Mouse (Mus musculus) C2C12 (cell line): ENCODE measurements around the gene Kdm5b. TPM values are rescaled to one million over a fixed set of nuclear protein-coding genes. Genes with fewer than 3 reads are reported as not detected.

Experiments used
- H3K27me3 ChIP-seq: one replicate; pipeline ENCODE4 v1.6.1; 2011; ENCODE audit not compliant: control insufficient read depth, insufficient read depth, insufficient read length
- H3K36me3 ChIP-seq: one replicate; pipeline ENCODE4 v1.6.1; 2011; ENCODE audit not compliant: control insufficient read depth, insufficient read depth
- H3K4me3 ChIP-seq: one replicate; pipeline ENCODE4 v1.5.1; 2011; ENCODE audit warnings: mild to moderate bottlenecking, control low read depth; ENCODE audit not compliant: poor library complexity, insufficient read depth, severe bottlenecking
- H3K79me2 ChIP-seq: one replicate; pipeline ENCODE4 v1.6.1; 2011; ENCODE audit not compliant: control insufficient read depth, insufficient read depth
- H3K79me3 ChIP-seq: one replicate; pipeline ENCODE4 v1.6.1; 2011; ENCODE audit warnings: low read depth, control low read depth
- H3ac ChIP-seq: one replicate; pipeline ENCODE3; 2011; ENCODE audit warnings: low read depth; ENCODE audit not compliant: control insufficient read depth, insufficient read length
- CEBPB ChIP-seq: IDR thresholded peaks from one replicate; pipeline ENCODE4 v1.6.1; 2011; ENCODE audit warnings: low read depth, mild to moderate bottlenecking, control low read depth, moderate library complexity
- CTCF ChIP-seq: IDR thresholded peaks from one replicate; pipeline ENCODE4 v1.5.1; 2011; ENCODE audit not compliant: control insufficient read depth, insufficient read depth, insufficient read length
- FOSL1 ChIP-seq: IDR thresholded peaks from one replicate; pipeline ENCODE4 v1.8.0; 2011; ENCODE audit warnings: mild to moderate bottlenecking, low read length; ENCODE audit not compliant: poor library complexity, insufficient read depth, severe bottlenecking
- MAX ChIP-seq: IDR thresholded peaks from one replicate; pipeline ENCODE4 v1.6.1; 2011; ENCODE audit warnings: mild to moderate bottlenecking, control low read depth
- MYOD1 ChIP-seq: IDR thresholded peaks from one replicate; pipeline ENCODE4 v1.6.1; 2011; ENCODE audit warnings: low read depth; ENCODE audit not compliant: control insufficient read depth, insufficient read length
- MYOG ChIP-seq: IDR thresholded peaks from one replicate; pipeline ENCODE4 v1.6.1; 2011; ENCODE audit not compliant: control insufficient read depth, insufficient read length; ENCODE audit errors: extremely low read depth
- USF1 ChIP-seq: IDR thresholded peaks from one replicate; pipeline ENCODE4 v1.6.1; 2011; ENCODE audit warnings: low read depth, mild to moderate bottlenecking, control low read depth, moderate library complexity
- polyA plus RNA-seq: library from polyadenylated mRNA; unstranded; fragments of >200 nt; fragmentation: generic; extraction: Trizol; gene quantifications from one replicate; pipeline ENCODE4 v1.2.1, GENCODE M21; 2012; ENCODE audit warnings: missing spikeins

The Kdm5b gene
- polyA plus RNA-seq, 1 experiment = 3.4 TPM

DNA sequence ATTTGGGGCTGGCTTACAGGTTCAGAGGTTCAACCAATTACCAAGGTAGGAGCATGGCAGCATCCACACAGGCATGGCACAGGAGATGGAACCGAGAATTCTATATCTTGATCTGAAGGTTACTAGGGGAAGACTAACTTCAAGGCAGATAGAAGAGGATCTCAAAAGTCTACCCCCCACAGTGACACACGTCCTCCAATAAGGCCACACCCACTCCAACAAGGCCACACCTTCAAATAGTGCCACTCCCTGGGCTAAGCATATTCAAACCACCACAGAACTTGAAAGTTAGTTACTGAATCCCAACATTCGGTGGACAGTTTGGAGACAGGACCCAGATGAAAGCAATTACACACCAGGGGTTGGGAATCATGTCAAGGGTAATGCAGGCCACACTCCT lies 24.5 kb upstream of the Kdm5b start:
- Histone ChIP-seq H3K4me3 (no peak overlapping the region), H3ac (no peak overlapping the region), H3K79me3 (no peaks in the 10 kb centered on the region), H3K79me2 (no peaks in the 10 kb centered on the region), H3K36me3 (no peaks in the 10 kb centered on the region), H3K27me3 (no peaks in the 10 kb centered on the region)
- no peak for TF ChIP-seq MYOD1
- TF ChIP-seq CTCF = no peak
- no peak for TF ChIP-seq FOSL1
- TF ChIP-seq CEBPB = no peak
- TF ChIP-seq MAX = no peak
- no peak for TF ChIP-seq MYOG
- no peak for TF ChIP-seq USF1

DNA sequence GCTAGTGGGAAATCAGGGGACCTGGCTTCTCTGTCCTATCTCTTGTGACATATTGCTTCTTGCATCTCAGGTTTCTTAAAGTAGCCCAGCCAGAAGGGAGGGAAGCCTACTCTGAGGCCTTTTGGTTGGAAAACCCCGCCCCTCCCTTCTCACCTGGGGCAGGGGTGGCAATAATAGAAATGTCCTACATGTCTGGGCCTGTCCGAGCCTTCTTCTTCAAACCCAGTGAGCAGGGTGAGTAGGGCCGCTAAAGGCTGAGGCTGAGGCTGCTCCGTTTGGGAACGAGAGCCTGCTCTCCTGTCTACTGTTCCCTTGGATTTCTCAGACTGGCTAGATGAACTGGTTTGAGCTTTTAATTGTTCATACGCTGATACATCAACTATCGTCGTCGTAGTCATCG lies 19.4 kb upstream of the Kdm5b start:
- no peak overlapping the region for H3K4me3 ChIP-seq
- no peak overlapping the region for H3ac ChIP-seq
- no peaks in the 10 kb centered on the region for H3K36me3 ChIP-seq
- no peaks in the 10 kb centered on the region for H3K27me3 ChIP-seq
- TF ChIP-seq CEBPB = no peak
- no peak for TF ChIP-seq FOSL1
- TF ChIP-seq CTCF = no peak
- TF ChIP-seq MAX = no peak
- no peak for TF ChIP-seq MYOG
- no peak for TF ChIP-seq USF1
- TF ChIP-seq MYOD1 = no peak
- H3K79me3 ChIP-seq = no peaks in the 10 kb centered on the region
- H3K79me2 ChIP-seq = no peaks in the 10 kb centered on the region

DNA sequence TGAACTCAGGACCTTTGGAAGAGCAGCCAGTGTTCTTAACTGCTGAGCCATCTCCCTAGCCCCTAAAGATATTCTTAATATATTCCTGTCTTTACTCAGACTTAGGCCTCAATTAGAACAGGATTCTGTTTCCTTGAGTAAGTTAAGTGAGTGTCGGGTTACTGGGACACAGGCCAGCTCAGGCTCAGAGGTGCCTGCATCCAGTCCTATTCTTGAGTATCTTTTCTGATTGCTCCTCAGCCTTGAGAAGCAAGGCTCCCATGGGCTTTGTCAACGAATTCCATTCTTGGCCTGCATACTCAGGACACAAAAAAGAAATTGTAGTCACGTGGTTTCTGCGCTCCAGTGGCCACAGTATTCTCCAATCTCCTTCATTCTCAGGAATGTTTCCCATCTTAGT lies 11.7 kb upstream of the Kdm5b start:
- no peaks in the 10 kb centered on the region for H3K79me3 ChIP-seq
- H3K36me3 ChIP-seq = no peaks in the 10 kb centered on the region
- TF ChIP-seq CTCF (no peak), FOSL1 (no peak), MYOG (no peak), USF1 (no peak), MYOD1 (no peak), MAX (no peak), CEBPB (no peak)
- no peak overlapping the region for H3ac ChIP-seq
- no peaks in the 10 kb centered on the region for H3K27me3 ChIP-seq
- no peaks in the 10 kb centered on the region for H3K79me2 ChIP-seq
- no peak overlapping the region for H3K4me3 ChIP-seq

DNA sequence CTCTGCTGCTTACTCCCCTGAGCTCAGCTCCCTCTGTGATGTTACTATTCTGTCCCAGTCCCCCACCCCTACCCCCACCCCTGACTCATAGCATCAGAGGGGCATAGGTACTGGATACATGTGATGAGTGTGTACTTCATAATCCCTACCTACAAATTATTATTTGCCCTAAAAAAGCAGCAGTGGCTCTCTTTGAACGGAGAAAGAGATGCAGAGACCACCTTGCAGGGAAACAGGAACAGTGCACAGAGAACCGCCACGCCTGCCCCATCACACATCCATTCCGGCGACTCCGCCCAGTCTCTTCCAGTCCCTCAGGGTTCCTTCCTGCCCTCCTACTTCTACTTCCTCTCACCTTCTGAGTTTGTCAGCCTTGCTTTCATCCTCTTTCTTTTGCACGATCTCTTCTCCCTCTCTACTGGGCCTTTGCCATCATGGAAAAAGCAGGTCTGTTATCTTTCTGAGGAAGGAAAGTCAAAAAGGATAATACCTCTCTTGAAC lies 10.3 kb upstream of the Kdm5b start, which contains the start of gene Mgat4e:
Gene Mgat4e (minus strand): TSS at position 51 of the 501 bp plus-strand sequence.
- H3K4me3 ChIP-seq = no peak within 1 kb of the TSS
- H3K36me3 ChIP-seq = no peaks in the 10 kb centered on the region
- H3K79me2 ChIP-seq = no peaks in the 10 kb centered on the region
- TF ChIP-seq FOSL1 (no peak), CTCF (no peak), USF1 (no peak), MAX (no peak), MYOG (no peak), CEBPB (no peak), MYOD1 (no peak)
- H3K27me3 ChIP-seq = no peaks in the 10 kb centered on the region
- no peaks in the 10 kb centered on the region for H3K79me3 ChIP-seq
- H3ac ChIP-seq = no peak within 1 kb of the TSS

DNA sequence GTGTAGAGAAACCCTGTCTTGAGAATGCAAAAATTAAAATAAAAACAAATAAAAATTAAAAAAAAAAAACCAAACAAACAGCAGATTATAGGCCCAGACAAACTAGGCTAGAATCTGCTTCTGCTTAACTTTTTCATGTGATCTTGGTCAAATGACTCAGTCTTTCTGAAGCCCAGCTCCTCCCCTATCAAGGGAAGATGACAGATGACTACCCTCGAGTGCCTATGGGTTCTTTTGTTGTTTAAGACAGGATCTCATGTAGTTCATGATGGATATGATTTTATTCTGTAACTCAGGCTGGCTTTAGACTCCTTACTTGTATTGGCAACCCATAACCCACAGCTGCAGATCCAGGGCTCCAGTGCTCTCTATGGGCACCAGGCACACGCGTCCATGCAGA lies 8.1 kb upstream of the Kdm5b start:
- TF ChIP-seq MYOD1 = no peak
- TF ChIP-seq MYOG = no peak
- no peak for TF ChIP-seq FOSL1
- no peak for TF ChIP-seq CTCF
- TF ChIP-seq MAX = no peak
- TF ChIP-seq USF1 = no peak
- no peak for TF ChIP-seq CEBPB
- H3K79me3 ChIP-seq = no peaks in the 10 kb centered on the region
- no peak overlapping the region for H3K4me3 ChIP-seq
- no peak overlapping the region for H3ac ChIP-seq
- H3K79me2 ChIP-seq = no peaks in the 10 kb centered on the region
- no peaks in the 10 kb centered on the region for H3K36me3 ChIP-seq
- no peaks in the 10 kb centered on the region for H3K27me3 ChIP-seq

DNA sequence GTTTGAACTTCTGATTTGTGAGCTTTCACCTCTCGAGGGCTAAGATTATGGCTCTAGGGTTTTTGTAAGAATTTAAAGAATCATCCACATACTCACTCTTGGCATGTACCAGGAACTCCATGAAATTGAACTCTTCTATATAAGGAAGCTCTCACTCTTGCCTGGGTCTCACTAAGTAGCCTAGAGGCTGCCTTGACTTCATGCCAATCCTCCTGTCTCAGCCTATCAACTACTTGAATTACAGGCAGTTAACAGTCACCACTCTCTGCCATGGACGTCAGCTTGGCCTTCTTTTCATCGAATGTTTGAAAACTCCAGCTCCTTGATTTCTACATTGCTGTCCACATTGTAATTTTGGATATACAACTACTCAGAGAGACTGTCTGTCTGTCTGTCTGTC lies 7.6 kb upstream of the Kdm5b start:
- no peaks in the 10 kb centered on the region for H3K79me2 ChIP-seq
- no peaks in the 10 kb centered on the region for H3K27me3 ChIP-seq
- no peaks in the 10 kb centered on the region for H3K79me3 ChIP-seq
- TF ChIP-seq USF1 = no peak
- no peak for TF ChIP-seq FOSL1
- TF ChIP-seq MYOG = no peak
- no peak for TF ChIP-seq CTCF
- no peak for TF ChIP-seq MAX
- no peak for TF ChIP-seq CEBPB
- no peak for TF ChIP-seq MYOD1
- no peak overlapping the region for H3ac ChIP-seq
- no peaks in the 10 kb centered on the region for H3K36me3 ChIP-seq
- no peak overlapping the region for H3K4me3 ChIP-seq
